Mouse (Mus musculus) lung, postnatal 0 days (tissue): ENCODE data around the gene Lhx1.

Experiments
- CTCF ChIP-seq: IDR thresholded peaks from 2 replicates; pipeline ENCODE4 v1.5.1; 2016; ENCODE audit warnings: antibody characterized with exemption, mild to moderate bottlenecking
- EP300 ChIP-seq: IDR thresholded peaks from 2 replicates; pipeline ENCODE4 v1.6.1; 2016; ENCODE audit warnings: antibody characterized with exemption, mild to moderate bottlenecking, control low read depth

DNA sequence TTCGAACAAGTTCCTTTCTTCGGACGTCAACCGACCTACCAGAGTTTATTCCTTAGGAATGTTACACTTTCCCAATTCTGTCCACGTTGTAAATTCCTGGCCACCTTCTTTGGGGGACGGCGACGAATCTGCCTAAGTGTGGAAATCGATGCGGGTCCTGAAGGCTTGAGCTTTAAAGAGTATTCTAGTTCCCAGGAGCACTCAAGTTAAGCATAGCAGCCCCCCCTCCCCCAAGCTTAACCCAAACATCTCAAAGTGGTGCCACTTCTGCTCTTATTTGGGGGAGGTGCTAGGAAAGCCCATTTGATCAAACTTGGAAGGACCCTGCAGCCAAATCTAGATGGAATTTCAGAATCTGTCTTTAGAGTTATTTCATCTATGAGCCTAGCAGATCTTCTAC lies 1.1 kb upstream of the Lhx1 start:
- TF ChIP-seq CTCF: no peak
- TF ChIP-seq EP300: no peak
